Mouse (Mus musculus) Patski (cell line): Measurements from ENCODE around the gene Ramp3. TPM values are rescaled to one million over a fixed set of nuclear protein-coding genes. Genes with fewer than 3 reads are reported as not detected.
"Not testable (repeated sequence)": the region's sequence is repeated elsewhere in the genome, so short reads cannot be mapped to it uniquely, and the experiment has no call there.

Experiments used
- ATAC-seq: fragments of 100-300 bp; one replicate; pipeline ENCODE4 v1.8.0; 2021
- CTCF ChIA-PET: fragments of 350-600 bp; sonication (Branson Sonifier 250); formaldehyde crosslinking; loops from one replicate; lab custom pipeline; 2022; ENCODE audit warnings: inconsistent platforms; lab: Charles Lee
- POLR2A ChIA-PET: fragments of 350-600 bp; sonication (Branson Sonifier 250); formaldehyde crosslinking; loops from one replicate; lab custom pipeline; 2022; ENCODE audit warnings: antibody characterized with exemption, inconsistent platforms; lab: Charles Lee
- DNase-seq: peaks from one replicate; pipeline ENCODE4 v3.0.0-alpha.2; 2011; ENCODE audit warnings: low read depth, low spot score
- H3K27me3 ChIP-seq: fragments of 371-371 bp; one replicate; pipeline ENCODE4 v1.5.1; 2021
- CTCF ChIP-seq: fragments of 100-300 bp; IDR thresholded peaks from one replicate; pipeline ENCODE4 v1.5.1; 2021
- in situ Hi-C: fragments of 300-500 bp; cut with MboI; formaldehyde crosslinking; loops from 3 replicates; pipeline ENCODE4 v1.11.1; 2018; ENCODE audit warnings: low pct_unique_long_range_greater_than_20kb, mixed read lengths
- polyA plus RNA-seq: library from polyadenylated mRNA; unstranded; gene quantifications from one replicate; pipeline ENCODE4 v1.2.3, GENCODE M21; 2021

The Ramp3 gene
- polyA plus RNA-seq, 1 experiment from 2014 or later, result 21.6 TPM

GRCm38 (mm10) chr11:6636150-6636549, 22.2 kb upstream of the Ramp3 start:
- ATAC-seq (no peak), DNase-seq (no peak)
- in situ Hi-C loops, result no loop called here
- POLR2A ChIA-PET, result no interaction called here
- no peak for TF ChIP-seq CTCF
- no peaks in the 10 kb centered on the region for H3K27me3 ChIP-seq
- CTCF ChIA-PET, result no interaction called here

DNA sequence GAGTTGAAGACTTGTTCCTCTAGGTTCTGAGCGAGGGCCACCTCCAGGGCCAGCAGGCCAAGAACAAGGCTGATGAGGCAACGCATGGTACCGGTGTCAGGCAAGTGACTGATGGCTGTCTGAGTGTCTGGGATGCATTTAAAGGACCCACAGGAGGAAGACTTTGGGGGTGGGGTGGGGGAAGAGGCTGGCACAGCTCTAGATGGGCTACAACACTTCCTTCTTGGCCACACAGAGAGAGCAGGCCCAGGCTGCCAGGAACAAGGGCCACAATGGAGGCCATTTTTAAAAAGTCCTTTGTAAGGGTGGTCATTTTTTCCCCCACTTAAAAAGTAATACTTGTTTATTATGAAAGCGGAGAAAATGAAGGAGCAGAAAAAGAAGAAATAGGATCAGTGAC, 19.8 kb upstream of the Ramp3 start, which contains the start of gene Wap:
Wap (minus strand) TSS at position 101 of the 400 bp plus-strand sequence.
- DNase-seq, result no peak
- no peak for ATAC-seq
- CTCF ChIA-PET, result no interaction called here
- no peaks in the 10 kb centered on the region for H3K27me3 ChIP-seq
- TF ChIP-seq CTCF, result no peak
- POLR2A ChIA-PET, result no interaction called here
- in situ Hi-C loops, result no loop called here

GRCm38 (mm10) chr11:6639072-6639471, 19.2 kb upstream of the Ramp3 start:
- no peak for ATAC-seq
- CTCF ChIA-PET, result no interaction called here

DNA sequence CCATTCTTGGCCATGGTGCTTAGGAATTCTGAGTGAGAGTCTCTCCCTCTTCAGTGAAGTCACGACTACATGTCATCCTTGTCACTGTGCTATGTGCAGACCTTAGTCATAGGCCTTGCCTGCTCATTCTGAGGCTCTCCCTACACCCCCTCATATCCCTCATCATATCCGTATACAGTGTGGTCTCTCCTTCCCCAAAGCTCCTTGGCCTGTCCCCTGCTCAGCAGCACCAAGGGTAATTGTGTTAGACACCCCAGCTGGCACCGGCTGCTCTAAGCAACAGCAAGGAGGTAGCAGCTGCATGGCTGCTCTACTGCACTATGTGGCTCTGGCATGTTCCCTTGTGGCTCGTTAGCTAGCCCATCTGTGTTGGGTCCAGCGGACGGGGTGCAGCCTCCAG, 13.8 kb upstream of the Ramp3 start:
- ChIA-PET CTCF (no interaction called here), POLR2A (no interaction called here)
- H3K27me3 ChIP-seq, result no peaks in the 10 kb centered on the region
- in situ Hi-C loops, result no loop called here
- no peak for TF ChIP-seq CTCF
- no peak for DNase-seq
- no peak for ATAC-seq

More at GRCm38 (mm10) chr11:6639072-6639471, 19.2 kb upstream of the Ramp3 start:
- in situ Hi-C loops, result no loop called here
- POLR2A ChIA-PET, result no interaction called here
- no peak for DNase-seq
- H3K27me3 ChIP-seq, result no peaks in the 10 kb centered on the region
- TF ChIP-seq CTCF, result no peak

- in situ Hi-C loops, result no loop called here
- no peak for DNase-seq
- ChIA-PET POLR2A (interaction anchor here (0.6 kb wide), 1 partner anchor 38 kb away, joined by 5 read pairs; no protein-coding TSS in a partner anchor), CTCF (interaction anchor here (1.1 kb wide), 1 partner anchor 10 kb away, joined by 3 read pairs; no protein-coding TSS in a partner anchor)
- no peak for ATAC-seq
- no peak for TF ChIP-seq CTCF
- peaks cover 16% of the 10 kb centered on the region for H3K27me3 ChIP-seq
Measured at GRCm38 (mm10) chr11:6647831-6648724, 10.2 kb upstream of the Ramp3 start.

GRCm38 (mm10) chr11:6650519-6650918, 7.8 kb upstream of the Ramp3 start:
- no peak for TF ChIP-seq CTCF
- H3K27me3 ChIP-seq, result peaks cover 16% of the 10 kb centered on the region
- ChIA-PET POLR2A (no interaction called here), CTCF (no interaction called here)
- in situ Hi-C loops, result loop anchor here (5.0 kb wide), 1 partner anchor 117 kb away; no protein-coding TSS in a partner anchor
- ATAC-seq, result no peak
- no peak for DNase-seq

- TF ChIP-seq CTCF, result peak; percentile 57
- ATAC-seq, CTCF ChIA-PET, DNase-seq: not testable (repeated sequence)
- POLR2A ChIA-PET, result interaction anchor here (0.7 kb wide), 1 partner anchor 21 kb away, joined by 3 read pairs; no protein-coding TSS in a partner anchor
- H3K27me3 ChIP-seq, result peaks cover 16% of the 10 kb centered on the region
- in situ Hi-C loops, result loop anchor here (5.0 kb wide), 1 partner anchor 114 kb away; no protein-coding TSS in a partner anchor
Measured at GRCm38 (mm10) chr11:6652978-6653377, 5.3 kb upstream of the Ramp3 start.

GRCm38 (mm10) chr11:6654903-6655302, 3.4 kb upstream of the Ramp3 start:
- CTCF ChIA-PET, result no interaction called here
- in situ Hi-C loops, result loop anchor here (5.0 kb wide), 1 partner anchor 112 kb away; no protein-coding TSS in a partner anchor
- TF ChIP-seq CTCF, result no peak
- peak; percentile 39 for DNase-seq
- POLR2A ChIA-PET, result no interaction called here
- ATAC-seq, result peak; percentile 44
- H3K27me3 ChIP-seq, result peaks cover 16% of the 10 kb centered on the region

DNA sequence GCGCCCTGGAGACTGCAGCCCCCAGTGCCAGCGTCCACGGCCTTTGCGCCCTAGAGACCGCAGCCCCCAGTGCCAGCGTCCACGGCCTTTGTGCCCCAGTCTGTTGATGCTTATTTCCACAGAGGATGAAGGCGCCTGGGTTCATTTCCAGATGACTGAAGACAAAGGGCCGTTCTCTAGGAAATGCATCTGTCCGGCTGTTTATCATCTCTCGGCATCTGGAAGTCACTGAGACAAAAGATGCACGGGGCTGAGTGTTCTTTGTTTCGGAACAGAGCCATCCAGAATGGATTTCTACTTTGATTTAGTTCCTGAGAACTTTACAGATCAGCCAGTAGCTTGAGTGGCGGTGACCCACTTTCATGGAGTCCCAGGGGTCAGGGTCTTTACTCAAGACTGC, 2.9 kb downstream of the Ramp3 start:
- no peak for DNase-seq
- ChIA-PET POLR2A (interaction anchor here (0.6 kb wide), 1 partner anchor 20 kb away, joined by 3 read pairs; no protein-coding TSS in a partner anchor), CTCF (no interaction called here)
- in situ Hi-C loops, result no loop called here
- no peaks in the 10 kb centered on the region for H3K27me3 ChIP-seq
- no peak for ATAC-seq
- TF ChIP-seq CTCF, result no peak

GRCm38 (mm10) chr11:6666634-6667033, 8.3 kb downstream of the Ramp3 start:
- in situ Hi-C loops, result loop anchor here (5.0 kb wide), 1 partner anchor 491 kb away; no protein-coding TSS in a partner anchor
- ChIA-PET CTCF (no interaction called here), POLR2A (no interaction called here)
- TF ChIP-seq CTCF, result no peak
- DNase-seq (no peak), ATAC-seq (no peak)
- no peaks in the 10 kb centered on the region for H3K27me3 ChIP-seq

- ChIA-PET CTCF (no interaction called here), POLR2A (no interaction called here)
- TF ChIP-seq CTCF, result no peak
- H3K27me3 ChIP-seq, result peaks cover 2% of the 10 kb centered on the region
- DNase-seq, result no peak
- in situ Hi-C loops, result loop anchor here (5.0 kb wide), 1 partner anchor 488 kb away; no protein-coding TSS in a partner anchor
- ATAC-seq, result no peak
Measured at GRCm38 (mm10) chr11:6669041-6669440, 10.7 kb downstream of the Ramp3 start.
